Mouse (Mus musculus): ENCODE measurements around the gene Myof. TPM values are rescaled to one million over a fixed set of nuclear protein-coding genes. Genes with fewer than 3 reads are reported as not detected.

Myof gene
- polyA plus RNA-seq (2012; rRNA removed): 5.8 and 10.6 TPM in 2 replicates

GRCm38 (mm10) chr19:38043281-38043981, at the start of gene Myof:
Gene Myof (minus strand): TSS chr19:38043577.

DNA sequence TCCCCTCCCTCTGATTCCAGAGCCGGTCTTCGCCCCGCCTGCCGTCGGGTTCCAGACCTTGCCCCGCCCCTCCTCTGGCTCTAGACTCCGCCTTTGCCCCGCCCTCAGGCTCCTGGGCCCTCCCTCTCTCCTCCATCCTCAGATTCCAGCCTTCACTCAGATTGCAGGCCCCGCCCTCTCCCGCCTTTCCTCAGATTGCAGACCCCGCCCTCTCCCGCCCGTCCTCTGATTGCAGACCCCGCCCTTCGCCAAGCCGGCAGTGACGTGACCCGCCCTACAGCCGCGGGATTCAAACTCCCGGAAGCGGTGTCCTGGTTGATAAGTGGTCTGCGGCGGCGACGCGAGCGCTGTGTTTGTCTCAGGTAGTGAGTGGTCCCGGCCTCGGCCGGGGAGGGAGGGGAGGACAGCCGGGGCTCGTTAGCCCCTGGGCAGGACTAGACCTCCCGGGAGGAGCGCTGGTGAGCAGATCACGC, 11.4 kb upstream of the Myof start, which contains the start of gene Cep55:
Cep55 (plus strand) TSS at position 292 of the 473 bp plus-strand sequence.

Other genes starting within 250 kb of the Myof start
- gene Cep55, start 11.4 kb upstream of the Myof start, polyA plus RNA-seq (2012; rRNA removed): 44.7 and 61.9 TPM in 2 replicates
- gene Ffar4, start 53.5 kb upstream of the Myof start, polyA plus RNA-seq (2012; rRNA removed): 0.17 and 0.20 TPM in 2 replicates
- 29.2 and 93.5 TPM in 2 replicates for gene Rbp4, start 81.7 kb upstream of the Myof start, polyA plus RNA-seq (2012; rRNA removed)
- gene Pde6c, start 89.2 kb upstream of the Myof start, polyA plus RNA-seq (2012; rRNA removed): 0.20 and 0.48 TPM in 2 replicates
- gene Fra10ac1, start 180.6 kb upstream of the Myof start, polyA plus RNA-seq (2012; rRNA removed): 38.2 and 53.9 TPM in 2 replicates
- gene Lgi1, start 221.0 kb upstream of the Myof start, polyA plus RNA-seq (2012; rRNA removed): 1.1 and 2.1 TPM in 2 replicates

All from central nervous system, embryonic 11.5 days (tissue).